Mouse (Mus musculus) cerebellum, adult 2 months (tissue): ENCODE data around the gene Gm21915. TPM values are rescaled to one million over a fixed set of nuclear protein-coding genes. Genes with fewer than 3 reads are reported as not detected.
A peak's percentile ranks its signal among the peaks of the same experiment; 100 is the strongest.

Experiments used
- DNase-seq, 2 experiments: peaks; one replicate each; pipeline ENCODE4 v3.0.0; 2021
- H3K27ac ChIP-seq: fragments of 200-500 bp; 2 replicates; pipeline ENCODE4 v1.5.1; 2012; ENCODE audit warnings: low read length, control low read depth, inconsistent platforms; ENCODE audit not compliant: insufficient read depth
- H3K27me3 ChIP-seq: fragments of 200-500 bp; 2 replicates; pipeline ENCODE4 v1.6.1; 2012; ENCODE audit warnings: inconsistent platforms, mild to moderate bottlenecking, low read length, moderate library complexity; ENCODE audit not compliant: control insufficient read depth, insufficient read depth
- H3K4me1 ChIP-seq: fragments of 200-500 bp; 2 replicates; pipeline ENCODE4 v1.6.1; 2011; ENCODE audit warnings: low read length; ENCODE audit not compliant: control insufficient read depth, insufficient read depth
- H3K4me3 ChIP-seq: fragments of 200-500 bp; replicated peaks from 2 replicates; pipeline ENCODE3; 2011; ENCODE audit warnings: mild to moderate bottlenecking, low read depth, low read length, control low read depth; ENCODE audit not compliant: insufficient read depth
- CTCF ChIP-seq: fragments of 200-500 bp; IDR thresholded peaks from 2 replicates; pipeline ENCODE4 v1.5.1; 2011; ENCODE audit warnings: low read depth, mild to moderate bottlenecking, control low read depth, low read length, moderate library complexity, borderline replicate concordance; ENCODE audit not compliant: insufficient read depth
- POLR2A ChIP-seq: fragments of 200-500 bp; IDR thresholded peaks from 2 replicates; pipeline ENCODE4 v1.6.1; 2011; ENCODE audit warnings: low read length, control low read depth, borderline replicate concordance; ENCODE audit not compliant: insufficient read depth
- WGBS: fragments of 180-500 bp; shearing (Covaris S2); methylation state at CpG from one replicate; pipeline ENCODE4 v1.1.7; 2018; 5-methylcytosine and 5-hydroxymethylcytosine counted together
- polyA plus RNA-seq: library from polyadenylated mRNA; depleted of rRNA; stranded (reverse); fragments of >200 nt; gene quantifications from 2 replicates; pipeline ENCODE4 v1.2.3, GENCODE M21; 2012

Gene Gm21915
- polyA plus RNA-seq, 1 experiment = not detected

- no peak for TF ChIP-seq POLR2A
- TF ChIP-seq CTCF = no peak
- no peak overlapping the region for H3K4me3 ChIP-seq
- DNase-seq = no peak
- WGBS = 64% methylated on average over 16 of the region's 16 CpGs
- no peaks in the 10 kb centered on the region for H3K27me3 ChIP-seq
- H3K4me1 ChIP-seq = peaks cover 14% of the 10 kb centered on the region
- no peak overlapping the region for H3K27ac ChIP-seq
These were observed 27.8 kb upstream of the Gm21915 start for GRCm38 (mm10) chr9:40642470-40643220.

- peak in 1 of 2 experiments; percentile 39 for DNase-seq
- no peaks in the 10 kb centered on the region for H3K27me3 ChIP-seq
- no peak for TF ChIP-seq CTCF
- TF ChIP-seq POLR2A = no peak
- 90% methylated on average over 3 of the region's 3 CpGs for WGBS
- no peak overlapping the region for H3K4me3 ChIP-seq
- no peaks in the 10 kb centered on the region for H3K4me1 ChIP-seq
- H3K27ac ChIP-seq = no peak overlapping the region
These were observed 21.0 kb upstream of the Gm21915 start for GRCm38 (mm10) chr9:40649444-40649843.

DNA sequence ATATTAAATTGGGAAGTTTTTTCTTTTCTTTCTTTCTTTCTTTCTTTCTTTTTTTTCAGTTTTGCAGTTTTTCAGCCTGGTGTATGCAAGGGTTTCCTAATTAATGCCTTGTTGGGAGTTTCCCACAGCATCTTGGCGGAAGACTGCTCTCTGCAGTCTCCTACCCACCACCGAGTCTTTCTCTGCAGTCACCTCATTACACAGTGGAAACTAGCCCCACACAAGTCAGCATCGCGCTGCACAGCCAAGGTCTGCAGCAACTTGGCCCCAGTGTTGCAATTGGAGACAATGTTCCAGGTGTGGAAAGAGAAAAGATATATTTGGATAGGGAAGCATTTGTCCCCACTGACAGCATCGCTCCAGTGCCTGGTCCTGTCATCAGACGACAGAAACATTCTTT is 20.4 kb upstream of the Gm21915 start:
- TF ChIP-seq CTCF = no peak
- TF ChIP-seq POLR2A = no peak
- H3K4me1 ChIP-seq = no peaks in the 10 kb centered on the region
- H3K27me3 ChIP-seq = no peaks in the 10 kb centered on the region
- H3K27ac ChIP-seq = no peak overlapping the region
- no peak overlapping the region for H3K4me3 ChIP-seq
- WGBS = 56% methylated on average over 6 of the region's 6 CpGs
- no peak for DNase-seq

DNA sequence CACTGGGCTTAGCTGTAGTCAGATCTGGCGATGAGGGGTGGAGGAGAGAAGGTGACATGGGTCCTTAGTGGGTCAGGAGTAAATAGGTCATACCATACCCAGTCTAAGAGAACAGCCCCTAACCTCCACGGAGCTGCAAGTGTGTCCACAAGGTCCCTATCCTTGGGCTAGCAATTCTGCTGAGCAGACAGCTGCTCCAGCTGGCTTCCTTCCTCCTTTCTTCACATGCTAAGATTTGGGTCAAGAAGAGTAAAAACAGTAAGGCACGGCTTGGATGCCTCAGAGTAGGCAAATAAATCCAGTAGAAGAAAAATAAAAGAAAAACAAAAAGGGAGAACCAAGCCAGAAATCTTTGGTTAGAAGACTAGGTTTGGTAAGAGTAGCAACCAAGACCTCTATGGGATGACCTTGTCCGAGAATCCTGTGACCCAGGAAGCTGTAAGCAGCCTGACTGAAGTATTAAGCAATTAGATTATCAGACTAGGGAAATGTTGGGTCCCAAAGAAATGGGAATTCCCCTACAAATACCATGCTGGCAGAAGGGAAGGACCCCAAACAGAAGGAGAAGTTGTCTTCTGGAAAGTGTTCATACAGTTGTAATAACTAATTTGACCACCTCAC is 19.1 kb upstream of the Gm21915 start:
- Histone ChIP-seq H3K27ac (no peak overlapping the region), H3K27me3 (no peaks in the 10 kb centered on the region), H3K4me1 (no peaks in the 10 kb centered on the region), H3K4me3 (no peak overlapping the region)
- WGBS = 88% methylated on average over 4 of the region's 4 CpGs
- peak in 1 of 2 experiments; percentile 34 for DNase-seq
- TF ChIP-seq POLR2A (no peak), CTCF (no peak)

GRCm38 (mm10) chr9:40652757-40653156 is 17.7 kb upstream of the Gm21915 start:
- DNase-seq = no peak
- 55% methylated on average over 9 of the region's 9 CpGs for WGBS
- no peaks in the 10 kb centered on the region for H3K4me1 ChIP-seq
- H3K4me3 ChIP-seq = no peak overlapping the region
- TF ChIP-seq POLR2A (no peak), CTCF (no peak)
- H3K27me3 ChIP-seq = no peaks in the 10 kb centered on the region
- no peak overlapping the region for H3K27ac ChIP-seq

GRCm38 (mm10) chr9:40666190-40666803 is 4.1 kb upstream of the Gm21915 start:
- Histone ChIP-seq H3K4me3 (no peak overlapping the region), H3K27ac (no peak overlapping the region), H3K27me3 (no peaks in the 10 kb centered on the region), H3K4me1 (no peaks in the 10 kb centered on the region)
- no peak for DNase-seq
- WGBS = 63% methylated on average over 9 of the region's 9 CpGs
- TF ChIP-seq POLR2A = no peak
- no peak for TF ChIP-seq CTCF

GRCm38 (mm10) chr9:40671323-40671930 is 1.0 kb downstream of the Gm21915 start:
- DNase-seq = no peak
- Histone ChIP-seq H3K27me3 (no peaks in the 10 kb centered on the region), H3K27ac (no peak overlapping the region), H3K4me3 (no peak overlapping the region), H3K4me1 (peaks cover 1% of the 10 kb centered on the region; the same call in 1 of the 2 replicates)
- WGBS = 41% methylated on average over 4 of the region's 4 CpGs
- TF ChIP-seq CTCF = no peak
- no peak for TF ChIP-seq POLR2A
